Mouse (Mus musculus) hindbrain, embryonic 12.5 days (tissue): ENCODE measurements around the gene Prdm1. TPM values are rescaled to one million over a fixed set of nuclear protein-coding genes. Genes with fewer than 3 reads are reported as not detected.

ENCODE experiments used
- ATAC-seq: fragments of 200-750 bp; cut with Nextera tagmentation; 2 replicates; pipeline ENCODE4 v1.8.0; 2017; ENCODE audit warnings: moderate TSS enrichment; ENCODE audit not compliant: low FRiP score
- H3K27ac ChIP-seq: fragments of 300-500 bp; sonication (generic); 2 replicates; pipeline ENCODE4 v1.5.1; 2016; ENCODE audit warnings: mild to moderate bottlenecking
- H3K27me3 ChIP-seq: fragments of 300-500 bp; sonication (generic); 2 replicates; pipeline ENCODE4 v1.6.1; 2016; ENCODE audit warnings: mild to moderate bottlenecking
- H3K36me3 ChIP-seq: fragments of 300-500 bp; sonication (generic); 2 replicates; pipeline ENCODE4 v1.6.1; 2016; ENCODE audit warnings: mild to moderate bottlenecking
- H3K4me1 ChIP-seq: fragments of 300-500 bp; sonication (generic); 2 replicates; pipeline ENCODE4 v1.6.1; 2016
- H3K4me2 ChIP-seq: fragments of 300-500 bp; sonication (generic); replicated peaks from 2 replicates; pipeline ENCODE4 v1.6.1; 2016; ENCODE audit warnings: mild to moderate bottlenecking
- H3K4me3 ChIP-seq: fragments of 300-500 bp; sonication (generic); 2 replicates; pipeline ENCODE4 v1.5.1; 2016; ENCODE audit warnings: mild to moderate bottlenecking
- H3K9ac ChIP-seq: fragments of 300-500 bp; sonication (generic); 2 replicates; pipeline ENCODE4 v1.6.1; 2016; ENCODE audit warnings: mild to moderate bottlenecking, moderate library complexity
- H3K9me3 ChIP-seq: fragments of 300-500 bp; sonication (generic); replicated peaks from 2 replicates; pipeline ENCODE4 v1.6.1; 2016; ENCODE audit warnings: mild to moderate bottlenecking
- WGBS: fragments of 180-500 bp; shearing (Covaris S2); methylation state at CpG from one replicate; pipeline ENCODE4 v1.1.7; 2016; 5-methylcytosine and 5-hydroxymethylcytosine counted together
- polyA plus RNA-seq: library from polyadenylated mRNA; unstranded; fragments of >200 nt; fragmentation: Nextera tagmentation; extraction: Ambion mirVana; gene quantifications from 2 replicates; pipeline ENCODE4 v1.2.1, GENCODE M21; 2016

Gene Prdm1
- polyA plus RNA-seq, 1 experiment from 2014 or later: 0.87 TPM

DNA sequence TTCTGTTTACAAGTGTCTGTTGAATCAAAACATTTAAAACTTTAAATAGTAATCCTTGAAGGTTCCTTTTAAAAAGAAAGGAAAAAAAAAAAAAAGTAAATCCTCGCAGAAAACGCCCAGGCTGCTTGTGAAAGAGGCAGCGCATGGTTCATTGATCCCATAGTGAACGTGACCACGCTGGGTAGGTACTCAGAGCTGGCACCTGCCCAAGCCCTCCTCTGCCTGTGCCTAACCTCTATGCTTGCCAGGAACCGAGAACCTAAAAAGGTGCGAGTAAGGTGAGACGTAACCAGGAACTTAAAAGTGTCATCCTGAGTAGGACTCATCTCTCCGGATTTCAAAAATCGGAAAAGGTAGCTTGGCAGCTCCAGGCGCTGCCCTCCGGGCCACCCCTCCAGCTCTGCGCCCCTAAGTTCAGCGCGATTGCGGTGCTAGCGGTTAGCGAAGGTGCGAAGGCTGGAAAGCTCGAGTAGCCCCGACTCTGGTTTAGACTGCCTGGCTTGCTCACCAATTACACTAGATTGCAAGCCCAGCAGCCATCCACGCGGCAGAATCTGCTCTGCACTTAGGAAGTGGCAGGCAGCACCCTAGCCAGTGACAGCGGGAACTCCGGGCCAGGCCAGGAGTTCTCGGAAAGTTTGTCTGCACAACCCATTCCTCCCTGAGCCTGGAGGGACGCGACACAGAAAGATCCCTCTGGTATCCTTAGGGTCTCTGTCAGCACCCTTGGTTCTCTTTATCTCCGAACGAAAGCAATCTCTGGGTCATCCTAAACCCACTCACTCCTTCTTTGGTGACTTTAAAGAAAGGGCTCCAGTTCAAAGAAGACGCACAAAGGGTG is 1.3 kb downstream of the Prdm1 start:
- no peak overlapping the region for H3K9ac ChIP-seq
- WGBS: under 1% methylated on average over 31 of the region's 31 CpGs
- no peaks in the 10 kb centered on the region for H3K36me3 ChIP-seq
- H3K4me3 ChIP-seq: peak overlapping the region; percentile 18
- H3K4me1 ChIP-seq: peaks cover 19% of the 10 kb centered on the region
- peak overlapping the region; percentile 45 for H3K4me2 ChIP-seq
- H3K27ac ChIP-seq: no peak overlapping the region
- H3K9me3 ChIP-seq: no peaks in the 10 kb centered on the region
- no peak for ATAC-seq
- H3K27me3 ChIP-seq: peaks cover 54% of the 10 kb centered on the region

GRCm38 (mm10) chr10:44520189-44520588 is 8.1 kb downstream of the Prdm1 start:
- Histone ChIP-seq H3K27ac (no peak overlapping the region), H3K4me1 (0 out of 2 replicates have a peak, but pooled peaks cover 5% of the 10 kb centered on the region), H3K4me3 (no peak overlapping the region), H3K27me3 (peaks cover 8% of the 10 kb centered on the region), H3K9ac (no peak overlapping the region), H3K36me3 (no peaks in the 10 kb centered on the region), H3K9me3 (no peaks in the 10 kb centered on the region), H3K4me2 (no peak overlapping the region)
- WGBS: 27% methylated on average over 6 of the region's 6 CpGs
- ATAC-seq: no peak

DNA sequence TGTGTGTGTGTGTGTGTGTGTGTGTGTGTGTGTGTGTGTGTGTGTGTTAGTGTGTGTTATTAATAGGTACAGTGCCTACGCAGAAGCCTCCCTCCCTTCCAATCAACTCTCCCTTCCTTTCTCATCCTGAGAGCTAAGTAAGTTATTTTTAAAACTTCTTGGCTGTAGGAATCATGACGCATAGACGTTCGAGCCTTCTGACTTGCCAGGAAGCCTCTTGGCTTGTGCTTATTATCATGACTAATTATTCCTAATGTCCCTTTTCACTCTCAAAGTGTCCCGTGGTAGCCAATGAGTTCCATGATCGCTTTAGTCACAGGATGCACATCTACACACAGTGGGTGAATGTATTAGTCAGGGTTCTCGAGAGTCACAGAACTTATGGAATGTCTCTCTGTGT is 9.7 kb downstream of the Prdm1 start:
- no peak overlapping the region for H3K4me2 ChIP-seq
- no peak overlapping the region for H3K27ac ChIP-seq
- no peak for ATAC-seq
- H3K27me3 ChIP-seq: no peaks in the 10 kb centered on the region
- 0 out of 2 replicates have a peak, but pooled peaks cover 5% of the 10 kb centered on the region for H3K4me1 ChIP-seq
- H3K9me3 ChIP-seq: no peaks in the 10 kb centered on the region
- no peak overlapping the region for H3K4me3 ChIP-seq
- WGBS: 77% methylated on average over 7 of the region's 7 CpGs
- no peaks in the 10 kb centered on the region for H3K36me3 ChIP-seq
- no peak overlapping the region for H3K9ac ChIP-seq

- ATAC-seq: no peak
- Histone ChIP-seq H3K4me3 (no peak overlapping the region), H3K27ac (no peak overlapping the region), H3K4me1 (0 out of 2 replicates have a peak, but pooled peaks cover 5% of the 10 kb centered on the region), H3K36me3 (no peaks in the 10 kb centered on the region), H3K9me3 (no peaks in the 10 kb centered on the region), H3K9ac (no peak overlapping the region), H3K4me2 (no peak overlapping the region), H3K27me3 (no peaks in the 10 kb centered on the region)
- WGBS: 76% methylated on average over 5 of the region's 5 CpGs
These were observed 15.2 kb downstream of the Prdm1 start for GRCm38 (mm10) chr10:44513108-44513507.

DNA sequence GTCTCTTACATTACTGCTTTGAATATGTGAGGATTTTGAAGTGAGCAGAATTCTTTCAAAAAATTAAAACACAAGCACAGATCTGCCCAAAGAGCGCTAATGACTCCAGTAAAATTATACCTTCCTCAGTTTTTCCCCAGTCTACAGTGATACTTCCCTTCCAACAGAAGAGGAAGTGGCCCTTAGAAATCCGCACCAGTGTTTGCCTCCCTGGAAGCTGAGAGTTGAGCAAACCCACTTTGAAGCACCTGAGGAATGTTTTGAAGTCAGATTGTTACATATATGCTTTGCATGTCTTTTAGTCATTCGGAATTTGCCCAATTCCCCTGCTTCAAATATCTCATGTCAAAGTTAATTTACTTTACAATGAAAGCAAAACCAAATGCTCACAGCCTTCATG is 17.3 kb downstream of the Prdm1 start:
- Histone ChIP-seq H3K36me3 (no peaks in the 10 kb centered on the region), H3K27me3 (no peaks in the 10 kb centered on the region), H3K9ac (no peak overlapping the region), H3K4me3 (no peak overlapping the region), H3K4me2 (no peak overlapping the region), H3K4me1 (0 out of 2 replicates have a peak, but pooled peaks cover 5% of the 10 kb centered on the region), H3K27ac (no peak overlapping the region), H3K9me3 (no peaks in the 10 kb centered on the region)
- 78% methylated on average over 3 of the region's 3 CpGs for WGBS
- no peak for ATAC-seq

GRCm38 (mm10) chr10:44508649-44509048 is 19.7 kb downstream of the Prdm1 start:
- Histone ChIP-seq H3K27me3 (no peaks in the 10 kb centered on the region), H3K36me3 (no peaks in the 10 kb centered on the region), H3K4me3 (no peak overlapping the region), H3K27ac (no peak overlapping the region), H3K4me2 (no peak overlapping the region), H3K9ac (no peak overlapping the region), H3K4me1 (no peaks in the 10 kb centered on the region), H3K9me3 (no peaks in the 10 kb centered on the region)
- WGBS: 91% methylated on average over 7 of the region's 7 CpGs
- ATAC-seq: no peak

DNA sequence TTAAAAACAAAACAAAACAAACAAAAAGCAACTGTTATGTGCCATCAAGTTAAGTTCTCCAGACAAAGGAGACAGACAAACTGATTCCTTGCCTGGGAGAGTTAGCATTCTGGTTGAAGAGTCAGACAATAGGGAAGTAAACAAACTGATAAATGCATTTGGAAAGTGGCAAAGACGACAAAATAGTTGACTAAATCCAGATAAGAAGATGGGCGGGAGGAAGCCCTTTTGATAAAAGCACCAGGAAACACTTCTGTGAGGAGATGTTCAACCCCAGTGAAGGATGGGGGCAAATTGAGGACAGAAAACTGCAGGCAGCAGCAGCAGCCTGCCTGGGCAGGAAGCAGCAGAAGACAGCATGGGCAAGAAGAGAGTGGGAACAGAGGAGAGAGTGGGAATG is 20.3 kb downstream of the Prdm1 start:
- H3K27ac ChIP-seq: no peak overlapping the region
- 31% methylated on average over 2 of the region's 2 CpGs for WGBS
- no peaks in the 10 kb centered on the region for H3K36me3 ChIP-seq
- H3K9me3 ChIP-seq: no peaks in the 10 kb centered on the region
- H3K4me3 ChIP-seq: no peak overlapping the region
- no peaks in the 10 kb centered on the region for H3K27me3 ChIP-seq
- ATAC-seq: no peak
- H3K9ac ChIP-seq: no peak overlapping the region
- H3K4me1 ChIP-seq: no peaks in the 10 kb centered on the region
- H3K4me2 ChIP-seq: no peak overlapping the region

DNA sequence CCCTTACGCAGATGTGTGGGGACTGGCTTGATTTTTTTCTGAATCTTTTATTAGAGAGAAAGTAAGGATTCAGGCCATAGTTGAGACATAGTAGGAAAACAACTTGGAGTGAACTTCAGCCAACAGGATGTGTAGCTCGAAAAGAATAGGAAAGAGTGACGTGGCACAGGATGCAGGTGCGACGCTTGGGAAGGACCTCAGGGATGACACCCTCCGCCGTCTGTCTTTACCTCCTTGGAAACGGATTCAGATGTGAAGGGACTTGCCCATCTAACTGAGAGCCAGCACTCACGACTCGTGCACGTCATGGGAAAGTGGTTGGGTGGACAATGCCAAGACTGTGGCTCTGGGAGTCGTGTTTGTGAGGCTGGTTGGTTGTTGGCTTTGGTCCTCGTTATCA is 25.4 kb downstream of the Prdm1 start:
- H3K9me3 ChIP-seq: no peaks in the 10 kb centered on the region
- H3K4me2 ChIP-seq: no peak overlapping the region
- H3K9ac ChIP-seq: no peak overlapping the region
- no peaks in the 10 kb centered on the region for H3K36me3 ChIP-seq
- ATAC-seq: no peak
- 82% methylated on average over 13 of the region's 13 CpGs for WGBS
- H3K27me3 ChIP-seq: no peaks in the 10 kb centered on the region
- no peaks in the 10 kb centered on the region for H3K4me1 ChIP-seq
- no peak overlapping the region for H3K27ac ChIP-seq
- H3K4me3 ChIP-seq: no peak overlapping the region

DNA sequence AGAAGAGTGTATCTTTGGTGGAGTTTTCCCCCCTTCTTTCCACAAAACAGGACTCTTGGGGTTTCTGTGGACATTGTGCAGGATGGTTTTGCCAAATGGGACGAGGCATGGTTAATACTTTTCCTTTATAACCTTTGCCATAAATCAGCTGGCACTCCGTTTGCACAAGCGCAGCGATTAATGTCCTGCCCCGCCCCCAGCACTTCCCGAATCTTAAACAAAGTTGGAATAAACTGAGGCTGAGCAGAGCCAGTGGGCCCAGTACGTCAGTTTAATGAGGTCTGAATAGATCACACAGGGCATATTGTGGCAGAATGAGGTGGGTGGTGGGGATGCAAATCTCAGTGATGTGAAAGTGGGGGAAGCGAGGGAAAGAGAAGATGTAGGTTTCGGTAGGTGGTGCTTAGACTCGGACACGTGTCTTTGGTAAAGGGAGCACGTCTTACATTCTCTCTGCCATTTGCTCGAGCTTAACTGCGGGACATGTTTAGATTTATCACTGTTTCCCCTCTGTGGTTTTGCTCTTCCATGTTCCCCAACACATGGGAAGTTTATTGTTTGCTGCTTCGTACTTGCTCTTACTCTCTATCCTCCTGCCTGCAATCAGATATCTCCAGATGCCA is 28.3 kb downstream of the Prdm1 start:
- ATAC-seq: no peak
- no peaks in the 10 kb centered on the region for H3K9me3 ChIP-seq
- H3K27me3 ChIP-seq: no peaks in the 10 kb centered on the region
- H3K4me2 ChIP-seq: no peak overlapping the region
- H3K4me1 ChIP-seq: no peaks in the 10 kb centered on the region
- H3K4me3 ChIP-seq: no peak overlapping the region
- no peaks in the 10 kb centered on the region for H3K36me3 ChIP-seq
- no peak overlapping the region for H3K27ac ChIP-seq
- H3K9ac ChIP-seq: no peak overlapping the region
- 85% methylated on average over 15 of the region's 15 CpGs for WGBS

GRCm38 (mm10) chr10:44493818-44494492 is 34.3 kb downstream of the Prdm1 start:
- WGBS: 82% methylated on average over 15 of the region's 15 CpGs
- ATAC-seq: no peak
- H3K27ac ChIP-seq: no peak overlapping the region
- no peaks in the 10 kb centered on the region for H3K9me3 ChIP-seq
- no peak overlapping the region for H3K9ac ChIP-seq
- H3K4me1 ChIP-seq: no peaks in the 10 kb centered on the region
- H3K36me3 ChIP-seq: no peaks in the 10 kb centered on the region
- H3K4me2 ChIP-seq: no peak overlapping the region
- H3K4me3 ChIP-seq: no peak overlapping the region
- H3K27me3 ChIP-seq: no peaks in the 10 kb centered on the region

- H3K4me1 ChIP-seq: no peaks in the 10 kb centered on the region
- ATAC-seq: peak; percentile 32; the same call in 1 of the 2 replicates
- H3K9me3 ChIP-seq: no peaks in the 10 kb centered on the region
- no peak overlapping the region for H3K4me3 ChIP-seq
- H3K9ac ChIP-seq: no peak overlapping the region
- H3K36me3 ChIP-seq: no peaks in the 10 kb centered on the region
- H3K27me3 ChIP-seq: no peaks in the 10 kb centered on the region
- H3K4me2 ChIP-seq: no peak overlapping the region
- no peak overlapping the region for H3K27ac ChIP-seq
- 59% methylated on average over 8 of the region's 8 CpGs for WGBS
These were observed 35.3 kb downstream of the Prdm1 start for GRCm38 (mm10) chr10:44492815-44493525.

DNA sequence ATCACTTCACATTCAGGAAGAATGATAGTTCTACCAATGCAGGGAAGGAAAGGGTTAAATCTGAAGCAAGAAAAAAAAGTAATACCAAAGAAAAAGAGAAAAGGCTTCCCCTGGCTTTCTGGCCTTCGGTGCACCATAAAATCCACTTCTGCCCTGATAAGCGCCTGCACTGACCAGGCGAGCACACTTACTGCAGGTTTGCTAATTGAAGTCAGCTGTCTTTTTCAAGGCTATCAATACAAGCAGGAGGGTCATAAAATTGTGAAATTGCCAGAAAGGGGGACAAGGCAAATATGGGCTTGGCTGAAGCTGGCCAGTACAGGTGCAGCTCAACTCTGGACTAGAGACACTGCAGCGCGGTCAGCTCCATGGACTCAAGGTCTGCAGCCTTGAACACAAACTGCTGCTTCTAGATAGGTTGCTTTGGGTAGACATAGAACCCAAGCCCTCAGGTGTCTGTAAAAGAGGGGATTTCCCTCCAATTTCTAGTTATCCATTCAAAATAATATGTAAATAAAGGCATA is 37.3 kb downstream of the Prdm1 start:
- Histone ChIP-seq H3K27me3 (no peaks in the 10 kb centered on the region), H3K27ac (no peak overlapping the region), H3K4me2 (no peak overlapping the region), H3K9ac (no peak overlapping the region), H3K36me3 (no peaks in the 10 kb centered on the region), H3K4me3 (no peak overlapping the region), H3K9me3 (no peaks in the 10 kb centered on the region), H3K4me1 (no peaks in the 10 kb centered on the region)
- no peak for ATAC-seq
- 78% methylated on average over 5 of the region's 5 CpGs for WGBS
